Mouse (Mus musculus) CH12.LX (cell line): ENCODE data around the gene Agbl5.

ENCODE experiments used
- CTCF ChIP-seq, 2 experiments: IDR thresholded peaks in 1 of 2; conservative IDR thresholded peaks in 1 of 2; 2 replicates each; pipeline ENCODE4 v1.5.1; 2011 to 2012; ENCODE audit warnings: low read depth in 2 of 2, low read length in 2 of 2, improper control_type of control experiment in 1 of 2, inconsistent platforms in 1 of 2, mild to moderate bottlenecking in 1 of 2, moderate library complexity in 1 of 2
- E2F4 ChIP-seq: IDR thresholded peaks from 2 replicates; pipeline ENCODE4 v1.6.1; 2011; ENCODE audit warnings: low read depth, low read length, improper control_type of control experiment; ENCODE audit not compliant: insufficient replicate concordance
- ETS1 ChIP-seq: conservative IDR thresholded peaks from 2 replicates; pipeline ENCODE4 v1.6.1; 2012; ENCODE audit warnings: low read depth, mild to moderate bottlenecking, inconsistent platforms, low read length, improper control_type of control experiment, moderate library complexity
- GABPA ChIP-seq: IDR thresholded peaks from 2 replicates; pipeline ENCODE4 v1.6.1; 2012; ENCODE audit warnings: low read depth, low read length, improper control_type of control experiment, inconsistent platforms; ENCODE audit not compliant: insufficient replicate concordance
- MAX ChIP-seq: IDR thresholded peaks from 2 replicates; pipeline ENCODE4 v1.6.1; 2011; ENCODE audit warnings: low read length, improper control_type of control experiment
- NRF1 ChIP-seq: IDR thresholded peaks from 2 replicates; pipeline ENCODE4 v1.6.1; 2014; ENCODE audit warnings: low read depth, mild to moderate bottlenecking, inconsistent platforms, low read length, improper control_type of control experiment, moderate library complexity
- USF1 ChIP-seq: IDR thresholded peaks from 2 replicates; pipeline ENCODE4 v1.6.1; 2014; ENCODE audit warnings: low read depth, mild to moderate bottlenecking, inconsistent platforms, low read length, improper control_type of control experiment
- USF2 ChIP-seq: conservative IDR thresholded peaks from 2 replicates; pipeline ENCODE4 v1.6.1; 2011; ENCODE audit warnings: low read depth, low read length, improper control_type of control experiment

- TF ChIP-seq ETS1 (no peak), CTCF (conservative IDR thresholded peaks at IDR 0.05 in 1 of 2, IDR thresholded peaks at IDR 0.05 in 1 of 2; ENCODE audit: low read depth in 2 of 2, low read length in 2 of 2) (no peak), NRF1 (no peak), MAX (no peak), E2F4 (no peak), USF2 (no peak), USF1 (no peak), GABPA (no peak)
Observed at GRCm38 (mm10) chr5:30925217-30925616, 36.7 kb downstream of the Agbl5 start.
